35 mouse cellular contexts compared by ENCODE assay signal in the genomic region with DNA sequence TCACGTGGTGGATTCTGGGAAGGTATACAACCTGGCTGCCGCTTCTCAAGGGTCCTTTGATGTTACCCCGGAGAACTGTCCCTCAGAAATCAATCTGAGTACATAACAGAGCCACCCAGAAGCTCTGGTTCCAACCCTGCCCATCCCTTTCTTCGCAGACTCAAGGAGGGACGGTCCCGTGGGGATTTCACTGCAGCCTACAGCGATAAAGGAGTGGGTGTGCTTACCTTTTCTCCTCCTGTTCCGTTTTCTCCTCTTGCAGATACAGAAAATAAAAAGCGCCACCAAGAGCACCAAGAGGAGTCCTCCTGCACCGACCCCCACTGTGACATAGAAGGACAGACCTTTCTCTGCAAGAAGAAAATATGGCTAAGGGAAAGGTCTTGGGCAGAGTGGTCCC. TPM values are rescaled to one million over a fixed set of nuclear protein-coding genes. Genes with fewer than 3 reads are reported as not detected.
DNase-seq lines count a peak whose midpoint lies in the region; ATAC-seq and TF ChIP-seq lines count a peak whose summit lies in the region.
"Had no signal": no experiment of that assay in that cellular context is flagged by ENCODE, and none has a peak within 500 bp of the region (broad histone marks: within the 10 kb centered on the region; RNA-seq: fewer than 3 reads in every experiment).

No protein-coding gene starts in this region.

- WGBS in embryonic facial prominence, embryonic 13.5 days = 77% methylated on average over 10 of the region's 10 CpGs
- WGBS in embryonic facial prominence, embryonic 10.5 days = 81% methylated on average over 10 of the region's 10 CpGs
- 70% methylated on average over 10 of the region's 10 CpGs for WGBS in spleen, adult 2 months
- 81% methylated on average over 10 of the region's 10 CpGs for WGBS in hindbrain, embryonic 14.5 days

- no peak for TF ChIP-seq POLR2A in spleen, adult 2 months (IDR thresholded peaks at IDR 0.05; ENCODE audit: low read depth, low read length)

- no peak for DNase-seq in embryonic facial prominence, embryonic 10.5 days (ENCODE audit: low spot score)
- no peak for DNase-seq in spleen, adult 2 months (ENCODE audit: low read depth in 1 of 2, low spot score in 2 of 2)
- DNase-seq in spleen, postnatal 4 days (ENCODE audit: low spot score in 2 of 2) = no peak
- peak; percentile 75 for DNase-seq in CD4-positive helper T cell, adult 2 months (ENCODE audit: low read depth, low spot score)
- no peak for DNase-seq in ES-E14 (ENCODE audit: low read depth, low spot score)
- DNase-seq in hindbrain, embryonic 14.5 days (ENCODE audit: low spot score) = no peak
- DNase-seq: adrenal gland, postnatal 14 days; cerebellum, adult 11 months; cerebellum, adult 9-11 months; forebrain, postnatal 0 days; gastrocnemius, postnatal 14 days; kidney, adult 9 months; kidney, postnatal 10 days; layer of hippocampus, postnatal 36 days; lung, adult 2 months; lung, postnatal 10 days; midbrain, embryonic 14.5 days; right cerebral cortex, postnatal 4 days had no signal

- H3K9me3 ChIP-seq in embryonic facial prominence, embryonic 13.5 days = no peaks in the 10 kb centered on the region
- no peaks in the 10 kb centered on the region for H3K9me3 ChIP-seq in embryonic facial prominence, embryonic 10.5 days
- H3K9me3 ChIP-seq in ES-E14 (ENCODE audit: control insufficient read depth, insufficient read depth, low read depth, low read length) = no peaks in the 10 kb centered on the region
- H3K9me3 ChIP-seq in hindbrain, embryonic 14.5 days (ENCODE audit: control insufficient read depth, low read length) = no peaks in the 10 kb centered on the region
- H3K9me3 ChIP-seq: embryonic facial prominence, embryonic 15.5 days; forebrain, embryonic 12.5 days; G1E; limb, embryonic 10.5 days; limb, embryonic 15.5 days had no signal

- peaks cover 23% of the 10 kb centered on the region for H3K4me1 ChIP-seq in embryonic facial prominence, embryonic 13.5 days
- H3K4me1 ChIP-seq in embryonic facial prominence, embryonic 10.5 days = peaks cover 27% of the 10 kb centered on the region
- peaks cover 42% of the 10 kb centered on the region for H3K4me1 ChIP-seq in spleen, adult 2 months (ENCODE audit: control insufficient read depth, insufficient read depth, insufficient read length)
- H3K4me1 ChIP-seq in ES-E14 (ENCODE audit: control insufficient read depth in 2 of 2, insufficient read depth in 2 of 2, low read length in 2 of 2, poor library complexity in 1 of 2) = peaks cover 7 to 26% of the 10 kb centered on the region in 2 experiments; a peak in 3 of 4 replicates
- no peaks in the 10 kb centered on the region for H3K4me1 ChIP-seq in hindbrain, embryonic 14.5 days (replicated peaks; ENCODE audit: control insufficient read depth, insufficient read depth, low read length)

- no peak for ATAC-seq in embryonic facial prominence, embryonic 13.5 days (ENCODE audit: insufficient number of reproducible peaks, insufficient read depth, low FRiP score, low TSS enrichment, low read depth)
- no peak for ATAC-seq in hindbrain, embryonic 14.5 days (ENCODE audit: low FRiP score)
- no peak for ATAC-seq in megakaryocyte progenitor cell, adult 5-6 weeks (replicated peaks; ENCODE audit: poor library complexity)
- ATAC-seq: forebrain, postnatal 0 days; hindbrain, postnatal 0 days; Patski had no signal

- no peaks in the 10 kb centered on the region for H3K27me3 ChIP-seq in embryonic facial prominence, embryonic 13.5 days
- H3K27me3 ChIP-seq in embryonic facial prominence, embryonic 10.5 days (replicated peaks; ENCODE audit: low read depth, poor library complexity, severe bottlenecking) = no peaks in the 10 kb centered on the region
- no peaks in the 10 kb centered on the region for H3K27me3 ChIP-seq in spleen, adult 2 months (ENCODE audit: control insufficient read depth, insufficient read depth, low read length)
- no peaks in the 10 kb centered on the region for H3K27me3 ChIP-seq in hindbrain, embryonic 14.5 days (ENCODE audit: control insufficient read depth, insufficient read depth, low read length)
- H3K27me3 ChIP-seq: embryonic facial prominence, embryonic 15.5 days; limb, embryonic 15.5 days had no signal

- in situ Hi-C loops in ES-E14 (cut with MboI; ENCODE audit: low sequenced_read_pairs in 2 of 2, unreplicated experiment in 2 of 2) = no loop called here

- no peak for TF ChIP-seq CTCF in spleen, adult 2 months (IDR thresholded peaks at IDR 0.05; ENCODE audit: extremely low read depth, insufficient read depth, insufficient read length, insufficient replicate concordance)

- H3K9ac ChIP-seq in embryonic facial prominence, embryonic 13.5 days = no peak overlapping the region
- H3K9ac ChIP-seq in ES-E14 (ENCODE audit: insufficient read depth, low read depth, low read length, poor library complexity, severe bottlenecking) = no peak overlapping the region
- no peak overlapping the region for H3K9ac ChIP-seq in hindbrain, embryonic 14.5 days
- H3K9ac ChIP-seq: embryonic facial prominence, embryonic 15.5 days; forebrain, embryonic 12.5 days; forebrain, postnatal 0 days; limb, embryonic 15.5 days; liver, embryonic 14.5 days had no signal

- H3K27ac ChIP-seq in embryonic facial prominence, embryonic 13.5 days = 0 out of 2 replicates have a peak overlapping the region, but pooled peaks have one; percentile 7
- H3K27ac ChIP-seq in embryonic facial prominence, embryonic 10.5 days (replicated peaks) = no peak overlapping the region
- peak overlapping the region; percentile 68 for H3K27ac ChIP-seq in spleen, adult 2 months (ENCODE audit: insufficient read depth, low read length)
- peak overlapping the region; percentile 75; the same call in 1 of the 2 replicates for H3K27ac ChIP-seq in ES-E14 (ENCODE audit: insufficient read depth, low read depth, low read length, poor library complexity, severe bottlenecking)
- no peak overlapping the region for H3K27ac ChIP-seq in hindbrain, embryonic 14.5 days
- H3K27ac ChIP-seq: embryonic facial prominence, embryonic 15.5 days; forebrain, embryonic 12.5 days; hindbrain, postnatal 0 days; limb, embryonic 10.5 days; limb, embryonic 15.5 days; liver, embryonic 14.5 days; macrophage had no signal

- H3K4me3 ChIP-seq in embryonic facial prominence, embryonic 13.5 days = no peak overlapping the region
- H3K4me3 ChIP-seq in embryonic facial prominence, embryonic 10.5 days = no peak overlapping the region
- no peak overlapping the region for H3K4me3 ChIP-seq in spleen, adult 2 months (ENCODE audit: extremely low read depth, insufficient read depth, insufficient read length)
- no peak overlapping the region for H3K4me3 ChIP-seq in ES-E14 (ENCODE audit: insufficient read depth in 1 of 2, low read depth in 1 of 2, low read length in 2 of 2, poor library complexity in 1 of 2, severe bottlenecking in 1 of 2)
- no peak overlapping the region for H3K4me3 ChIP-seq in hindbrain, embryonic 14.5 days (replicated peaks; ENCODE audit: low read length)
- H3K4me3 ChIP-seq: embryonic facial prominence, embryonic 15.5 days; forebrain, embryonic 12.5 days; limb, embryonic 10.5 days; limb, embryonic 15.5 days had no signal

- no peaks in the 10 kb centered on the region for H3K36me3 ChIP-seq in embryonic facial prominence, embryonic 13.5 days
- no peaks in the 10 kb centered on the region for H3K36me3 ChIP-seq in embryonic facial prominence, embryonic 10.5 days (replicated peaks)
- peaks cover 25% of the 10 kb centered on the region for H3K36me3 ChIP-seq in spleen, adult 2 months (ENCODE audit: control insufficient read depth, insufficient read depth, low read length)
- no peaks in the 10 kb centered on the region for H3K36me3 ChIP-seq in ES-E14 (ENCODE audit: control insufficient read depth, insufficient read depth, low read length, poor library complexity, severe bottlenecking)
- no peaks in the 10 kb centered on the region for H3K36me3 ChIP-seq in hindbrain, embryonic 14.5 days (replicated peaks; ENCODE audit: control insufficient read depth, insufficient read depth)
- H3K36me3 ChIP-seq: embryonic facial prominence, embryonic 15.5 days; forebrain, embryonic 12.5 days; G1E; limb, embryonic 10.5 days; limb, embryonic 15.5 days had no signal

- H3K4me2 ChIP-seq in embryonic facial prominence, embryonic 13.5 days = no peak overlapping the region
- H3K4me2 ChIP-seq in hindbrain, embryonic 14.5 days (replicated peaks) = no peak overlapping the region
- H3K4me2 ChIP-seq: embryonic facial prominence, embryonic 15.5 days; forebrain, embryonic 12.5 days; heart, embryonic 11.5 days; limb, embryonic 15.5 days had no signal

TF ChIP-seq in ES-E14, 5 proteins besides CTCF, POLR2A, EP300 and RAD21:
- TF ChIP-seq MAFK (IDR thresholded peaks at IDR 0.05; ENCODE audit: insufficient read depth, low read depth, low read length) (no peak), ZNF384 (IDR thresholded peaks at IDR 0.05; ENCODE audit: low read depth, low read length) (no peak), CHD2 (IDR thresholded peaks at IDR 0.05; ENCODE audit: low read depth, low read length) (no peak), ZC3H11A (IDR thresholded peaks at IDR 0.05; ENCODE audit: borderline replicate concordance, low read depth, low read length) (no peak), HCFC1 (IDR thresholded peaks at IDR 0.05; ENCODE audit: borderline replicate concordance, insufficient read depth, low read length) (no peak)

RNA-seq across cellular contexts. Expression of a gene that starts 8.2 kb away (rescaled TPM):
- not detected in 2 replicates for polyA plus RNA-seq in embryonic facial prominence, embryonic 13.5 days (2015; fragmentation: Nextera tagmentation; extraction: Ambion mirVana)
- polyA plus RNA-seq in embryonic facial prominence, embryonic 10.5 days (2016; fragmentation: Nextera tagmentation; extraction: Ambion mirVana) = not detected in 2 replicates
- 38.2 and 50.2 TPM in 2 replicates for polyA plus RNA-seq in spleen, adult 2 months (2012; rRNA removed)
- 0.62 and 2.2 TPM in 2 replicates for total RNA-seq in ES-E14 (2012; rRNA removed)
- polyA plus RNA-seq in hindbrain, embryonic 14.5 days (2014; fragmentation: Nextera tagmentation; extraction: Ambion mirVana) = not detected in 2 replicates
- total RNA-seq in megakaryocyte progenitor cell, adult 5-6 weeks (2015) = not detected in 2 replicates
- total RNA-seq in megakaryocyte progenitor cell, adult 5-6 weeks (2017) = not detected in 2 replicates
- total RNA-seq: forebrain, postnatal 0 days; granulocyte monocyte progenitor cell, adult 5-6 weeks; hindbrain, postnatal 0 days; layer of hippocampus, postnatal 36 days had no signal
- polyA plus RNA-seq: C2C12; forebrain, embryonic 12.5 days; G1E; hindbrain, postnatal 0 days; intestine, postnatal 0 days; limb, embryonic 10.5 days; limb, embryonic 15.5 days; liver, embryonic 14.5 days; midbrain, embryonic 14.5 days; neural tube, embryonic 11.5 days; Patski; stomach, embryonic 14.5 days had no signal

Comparison
In these comparisons a context has a peak if more than half of its experiments do, and no peak if none do; other contexts are left out.
1. H3K27ac ChIP-seq: peak in embryonic facial prominence, embryonic 13.5 days (single experiment), spleen, adult 2 months (single experiment) and ES-E14 (single experiment); none in embryonic facial prominence, embryonic 10.5 days (single experiment) and hindbrain, embryonic 14.5 days (single experiment).
2. RNA of a gene that starts 8.2 kb away (polyA plus RNA-seq): 38.2 to 50.2 TPM in spleen, adult 2 months; not detected in embryonic facial prominence, embryonic 10.5 days, not detected in embryonic facial prominence, embryonic 13.5 days and not detected in hindbrain, embryonic 14.5 days; every median in the first group is over 10 times any median in the second.